Mouse (Mus musculus) c-Kit-positive CD71-negative TER-119-negative erythroid progenitor cells, embryonic 14.5 days (primary cell): Measurements from ENCODE around the gene Nectin2.
"Not testable (repeated sequence)": the region's sequence is repeated elsewhere in the genome, so short reads cannot be mapped to it uniquely, and the experiment has no call there.

Experiments used
- DNase-seq: peaks from one replicate; pipeline ENCODE4 v3.0.0-alpha.2; 2013; ENCODE audit warnings: low read depth

Nectin2 gene

DNA sequence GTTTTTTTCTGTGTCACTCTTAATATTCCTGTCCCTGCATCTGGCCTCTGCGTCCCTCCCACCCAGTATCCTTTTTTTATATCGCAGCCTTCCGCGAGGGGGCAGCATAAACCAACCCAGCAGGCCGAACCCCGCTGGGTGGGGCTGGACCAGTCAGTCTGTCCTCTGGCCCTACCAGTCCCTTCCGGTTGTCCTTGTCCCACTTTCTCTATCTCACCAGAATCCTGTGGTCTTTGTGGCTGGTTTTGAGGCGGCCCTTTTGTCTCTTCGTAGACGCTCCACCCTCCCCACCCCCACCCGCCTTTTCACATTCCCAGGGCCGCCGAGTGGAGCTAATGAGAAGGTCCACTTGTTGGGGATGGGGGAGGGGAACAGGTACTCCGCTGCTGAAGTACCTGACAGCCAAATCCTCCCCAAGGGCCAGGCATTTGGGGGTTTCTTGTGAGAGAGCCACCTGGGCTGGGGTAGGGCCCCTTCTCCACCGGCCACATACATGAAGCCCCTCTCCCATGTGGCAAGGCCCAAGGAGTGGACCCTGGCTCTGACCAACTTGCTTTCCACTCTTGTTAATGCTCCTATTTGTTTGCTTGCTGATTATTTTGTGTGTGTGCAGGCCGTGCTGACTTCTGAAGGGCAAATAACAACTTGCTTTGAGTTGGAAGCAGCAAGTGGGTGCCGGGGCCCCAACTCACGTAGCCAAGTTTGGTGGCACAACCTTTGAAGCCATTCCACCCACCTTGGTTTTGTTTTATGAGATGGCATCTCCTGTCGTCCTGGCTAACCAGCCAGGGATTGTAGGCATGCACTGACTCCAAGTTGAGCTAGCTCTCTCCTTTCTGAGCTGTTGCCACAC lies at the start of gene Nectin2:
Gene Nectin2 (minus strand): TSS at position 267 of the 853 bp plus-strand sequence.
- DNase-seq: peak; percentile 71

DNA sequence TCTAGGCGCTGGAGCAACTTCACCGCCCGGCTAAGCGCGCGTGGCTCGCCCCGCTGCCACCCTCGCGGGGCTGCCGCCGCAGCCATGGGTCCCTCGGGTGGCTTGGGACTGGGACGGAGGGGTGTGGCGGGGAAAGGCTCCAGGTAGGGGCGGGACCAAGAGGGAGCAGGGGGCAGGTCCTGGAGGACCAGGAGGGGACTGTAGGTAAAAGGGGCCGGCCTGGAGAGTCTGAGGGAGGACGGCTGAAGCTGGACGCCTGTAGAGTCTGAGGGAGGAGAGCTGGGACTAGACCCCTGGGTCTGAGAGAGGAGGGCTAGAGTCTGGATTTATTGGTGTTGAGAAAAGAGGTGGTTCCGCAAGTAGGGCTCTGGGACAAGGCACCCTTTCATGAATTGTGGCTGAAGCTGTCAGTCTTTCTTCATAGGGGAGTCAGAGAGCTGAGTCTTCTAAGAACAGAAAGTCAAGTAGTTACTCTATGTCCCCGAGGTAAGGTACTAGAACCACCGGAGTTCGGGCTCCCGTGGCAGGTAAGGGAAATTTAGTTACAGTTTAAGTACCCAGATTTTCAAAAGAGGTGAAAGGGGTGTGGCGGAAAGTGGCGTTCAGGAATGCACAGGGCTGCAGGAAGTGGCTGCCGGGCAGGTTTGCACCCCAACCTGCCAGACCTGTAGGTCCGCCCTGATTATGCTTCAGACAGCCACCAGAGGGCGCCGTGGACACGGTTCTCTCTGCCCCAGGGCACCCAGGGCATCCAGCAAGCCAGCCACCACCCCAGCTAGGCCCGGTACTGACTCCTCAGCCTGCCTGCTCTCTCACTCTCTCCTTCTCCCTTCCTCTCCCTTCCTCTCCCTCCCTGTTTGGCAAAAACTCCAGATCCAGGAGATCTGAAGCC lies 46.7 kb upstream of the Nectin2 start, which contains the start of gene Cblc:
Gene Cblc (minus strand): TSS at position 113 of the 892 bp plus-strand sequence.
- DNase-seq: peak; percentile 60

DNA sequence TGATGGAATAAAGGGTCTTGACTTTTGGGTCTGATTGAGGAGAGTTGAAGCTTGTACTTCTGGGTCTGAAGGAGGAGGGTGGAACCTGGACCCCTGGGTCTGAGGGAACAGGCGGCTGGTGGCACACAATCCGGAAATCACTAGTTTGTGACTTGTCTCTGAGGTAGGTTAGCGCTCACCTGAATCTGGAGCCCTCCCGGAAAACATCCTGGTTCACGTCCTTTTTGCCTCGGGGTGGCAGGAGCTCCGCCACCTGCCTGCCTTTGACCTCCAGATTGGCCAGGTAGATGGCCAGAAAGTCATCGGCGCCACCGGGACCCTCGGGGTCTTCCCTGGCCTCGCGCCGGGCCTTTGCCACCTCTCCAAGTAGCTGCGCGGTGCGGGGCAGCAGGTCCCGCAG lies 46.0 kb upstream of the Nectin2 start:
- DNase-seq: no peak

DNA sequence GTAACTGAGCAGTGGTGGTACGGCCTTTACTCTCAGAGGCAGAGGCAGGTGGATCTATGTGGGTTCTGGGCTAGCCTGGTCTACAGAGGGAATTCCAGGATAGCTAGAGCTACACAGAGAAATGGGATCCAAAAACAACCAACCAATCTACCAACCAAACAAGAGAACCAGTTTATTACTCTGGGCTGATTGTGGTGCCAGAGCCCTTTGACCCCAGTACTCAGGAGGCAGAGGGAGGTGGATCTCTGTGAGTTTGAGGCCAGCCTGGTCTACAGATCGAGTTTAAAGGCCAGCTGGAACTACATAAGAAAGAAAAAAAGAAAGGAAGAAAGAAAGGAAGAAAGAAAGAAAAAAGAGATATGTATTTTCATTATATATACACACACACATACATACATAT lies 45.0 kb upstream of the Nectin2 start:
- no peak for DNase-seq

DNA sequence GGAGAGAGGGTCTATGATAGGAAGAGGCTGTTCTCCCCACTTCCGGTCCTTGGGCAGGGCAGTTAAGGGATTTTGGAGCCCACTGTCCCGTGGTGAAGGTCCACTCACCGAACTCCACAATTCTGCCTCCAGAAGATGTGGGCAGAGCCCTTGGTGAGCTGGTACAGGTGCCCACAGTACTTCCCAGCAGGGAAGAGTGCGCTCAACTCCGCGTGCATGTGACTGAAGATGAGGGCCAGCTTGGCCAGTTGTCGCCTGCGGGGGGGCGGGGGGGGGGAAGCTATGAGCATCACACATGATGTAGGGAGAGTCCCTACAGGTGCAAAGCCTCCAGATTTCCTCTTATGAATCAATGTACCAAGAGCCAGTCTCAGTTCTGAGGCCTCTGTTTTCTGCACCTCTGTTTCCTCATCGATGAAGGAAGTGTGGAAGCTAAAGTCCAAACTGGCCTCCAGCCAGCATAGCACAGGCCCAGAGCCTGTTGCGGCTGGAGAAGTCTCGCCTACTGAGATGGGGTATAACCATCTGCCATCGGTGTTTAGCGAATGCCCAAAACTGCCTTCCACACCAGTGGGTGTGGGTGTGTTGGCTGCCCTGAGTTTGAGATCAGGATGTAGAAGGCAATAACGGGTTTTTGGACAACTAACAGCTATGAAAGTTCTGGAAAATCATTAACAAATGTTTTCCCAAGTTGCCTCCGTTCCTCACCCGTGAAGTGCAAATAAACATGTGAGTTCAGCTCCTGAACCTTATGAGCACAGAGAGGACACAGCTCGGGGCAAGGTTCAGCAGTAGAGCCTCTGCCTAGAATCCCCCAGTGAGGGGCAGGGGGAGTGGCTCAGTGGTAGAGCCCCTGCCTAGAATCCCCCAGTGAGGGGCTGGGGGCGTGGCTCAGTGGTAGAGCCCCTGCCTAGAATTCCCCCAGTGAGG lies 42.7 kb upstream of the Nectin2 start:
- no peak for DNase-seq

DNA sequence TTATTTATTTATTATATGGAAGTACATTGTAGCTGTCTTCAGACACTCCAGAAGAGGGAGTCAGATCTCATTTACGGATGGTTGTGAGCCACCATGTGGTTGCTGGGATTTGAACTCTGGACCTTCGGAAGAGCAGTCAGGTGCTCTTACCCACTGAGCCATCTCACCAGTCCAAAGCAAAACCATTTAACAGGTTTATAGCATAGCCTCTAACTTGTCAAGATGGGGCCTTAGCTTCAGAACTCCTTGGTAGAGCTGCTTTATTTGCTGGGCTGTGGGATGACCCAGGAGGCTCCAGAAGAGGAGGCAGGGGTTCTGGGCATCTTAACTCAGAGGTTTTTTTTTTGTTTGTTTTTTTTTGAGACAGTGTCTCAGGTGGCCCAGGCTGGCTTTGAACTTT lies 41.2 kb upstream of the Nectin2 start:
- DNase-seq: not testable (repeated sequence)

DNA sequence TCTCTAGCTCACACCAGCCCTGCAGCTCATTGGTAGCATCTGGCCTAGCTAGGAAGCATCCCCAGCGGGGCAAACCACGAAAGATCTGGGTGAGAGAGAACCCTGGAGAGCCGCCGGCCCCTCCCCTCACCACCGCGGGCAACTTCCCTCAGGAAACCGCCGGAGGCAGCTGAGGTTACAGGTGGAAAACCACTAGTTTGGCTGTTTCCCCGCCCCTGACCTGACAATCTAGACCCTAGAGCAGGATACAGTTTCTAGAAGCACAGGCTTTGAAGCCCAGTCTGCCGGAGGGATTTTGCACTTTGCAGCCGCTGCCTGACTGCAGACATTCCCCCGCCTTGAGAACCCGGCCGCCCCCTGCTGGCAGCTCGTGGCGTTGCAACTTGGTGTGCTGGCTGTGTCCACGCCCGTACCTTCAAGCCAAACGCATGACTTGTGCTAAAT lies 39.6 kb upstream of the Nectin2 start:
- peak; percentile 77 for DNase-seq

DNA sequence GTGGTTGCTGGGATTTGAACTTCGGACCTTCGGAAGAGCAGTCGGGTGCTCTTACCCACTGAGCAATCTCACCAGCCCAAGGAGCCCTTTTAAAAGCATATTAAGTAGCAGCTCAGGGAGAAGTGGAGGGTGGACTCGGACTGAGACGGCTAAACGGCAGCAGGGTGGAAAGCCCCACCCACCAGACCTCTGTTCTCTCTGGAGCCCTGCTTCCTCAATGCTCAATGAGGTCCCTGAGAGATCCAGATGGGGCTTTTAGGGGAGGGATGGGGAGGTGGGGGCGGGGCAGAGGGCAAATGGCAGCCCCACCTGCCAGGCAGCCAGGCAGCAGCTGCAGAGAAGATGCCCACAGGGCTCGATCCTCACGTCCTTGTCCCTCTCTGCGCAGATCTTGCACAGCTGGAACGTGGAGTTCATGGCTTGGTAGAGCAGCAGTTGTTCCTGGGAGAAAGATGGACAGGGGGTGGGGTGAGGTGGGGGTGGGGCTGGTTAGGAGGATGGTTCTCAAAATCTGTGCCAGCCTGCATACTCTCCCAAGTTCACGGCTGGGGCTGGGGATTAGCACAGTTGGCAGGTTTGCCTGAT lies 35.7 kb upstream of the Nectin2 start:
- DNase-seq: no peak

DNA sequence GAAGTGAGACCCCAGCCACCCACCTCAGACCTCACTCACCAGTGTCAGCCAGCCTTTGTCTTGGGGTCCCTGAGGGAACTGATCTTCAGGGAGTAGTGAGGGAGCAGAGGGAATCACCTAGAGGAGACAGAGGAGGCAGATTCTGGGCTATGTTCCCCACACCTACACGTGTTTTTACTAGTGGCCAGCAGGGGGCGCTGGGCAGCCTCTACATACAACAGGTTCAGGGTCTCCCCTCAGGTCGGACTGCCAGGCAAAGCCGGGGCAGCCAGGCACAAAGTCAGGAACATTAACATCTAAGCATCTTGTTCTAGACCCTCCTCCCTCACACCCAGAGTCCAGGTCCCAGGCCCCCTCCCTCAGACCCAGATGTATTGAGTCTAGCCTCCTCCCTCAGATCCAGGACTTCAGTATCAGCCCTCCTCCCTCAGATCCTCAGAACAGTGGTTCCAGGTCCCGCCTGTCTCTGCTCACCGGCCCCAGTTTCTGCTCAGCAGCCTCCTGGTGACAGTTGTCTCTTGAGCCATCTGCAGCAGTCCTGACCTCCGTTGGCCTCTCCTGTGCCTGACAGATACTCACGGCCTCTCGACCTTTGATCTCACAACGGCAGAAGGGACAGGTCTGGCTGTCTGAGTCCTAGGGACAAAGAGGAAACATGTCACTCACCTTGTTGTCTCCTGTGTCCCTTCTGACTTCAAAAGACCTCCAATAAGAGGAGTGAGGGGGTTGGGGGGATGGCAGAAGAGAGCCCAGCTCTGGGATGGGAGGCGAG lies 34.7 kb upstream of the Nectin2 start:
- DNase-seq: peak; percentile 33

DNA sequence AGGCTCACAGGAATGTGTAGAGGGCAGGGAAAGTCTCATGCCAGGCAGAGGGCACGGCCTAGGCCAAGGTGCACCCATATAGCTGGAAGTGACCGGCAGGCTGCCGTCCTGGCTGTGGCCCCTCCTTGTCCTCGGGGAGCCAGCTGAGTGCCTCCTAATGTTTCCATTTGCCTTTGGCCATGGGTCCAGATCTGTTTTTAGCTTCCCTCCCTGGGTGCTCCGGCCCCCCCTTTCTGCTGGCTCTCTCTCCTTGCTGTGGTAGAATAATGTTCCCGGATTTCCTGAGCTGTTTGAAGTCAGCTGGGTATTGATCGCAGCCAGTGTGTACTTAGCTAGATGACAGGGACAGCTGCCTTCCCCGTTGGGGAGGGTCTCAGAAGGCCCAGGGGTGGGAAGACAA lies 33.3 kb upstream of the Nectin2 start:
- DNase-seq: no peak

DNA sequence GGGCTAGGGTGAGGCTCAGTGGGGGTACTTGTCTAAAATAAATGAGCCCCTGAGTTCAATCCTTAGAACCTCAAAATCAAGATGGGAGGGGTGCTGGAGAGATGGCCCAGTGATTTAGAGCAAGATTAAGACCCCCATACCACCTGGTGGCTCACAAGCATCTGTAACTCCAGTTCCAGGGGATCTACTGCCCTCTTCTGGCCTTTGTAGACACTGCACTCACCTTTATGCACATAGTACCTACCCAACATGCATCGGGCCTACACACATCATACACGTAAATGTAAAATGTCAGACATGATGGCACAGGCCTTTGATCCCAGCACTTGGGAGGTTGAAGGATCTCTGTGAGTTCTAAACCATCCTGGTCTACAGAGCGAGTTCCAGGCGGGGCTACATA lies 32.4 kb upstream of the Nectin2 start:
- DNase-seq: peak; percentile 35

DNA sequence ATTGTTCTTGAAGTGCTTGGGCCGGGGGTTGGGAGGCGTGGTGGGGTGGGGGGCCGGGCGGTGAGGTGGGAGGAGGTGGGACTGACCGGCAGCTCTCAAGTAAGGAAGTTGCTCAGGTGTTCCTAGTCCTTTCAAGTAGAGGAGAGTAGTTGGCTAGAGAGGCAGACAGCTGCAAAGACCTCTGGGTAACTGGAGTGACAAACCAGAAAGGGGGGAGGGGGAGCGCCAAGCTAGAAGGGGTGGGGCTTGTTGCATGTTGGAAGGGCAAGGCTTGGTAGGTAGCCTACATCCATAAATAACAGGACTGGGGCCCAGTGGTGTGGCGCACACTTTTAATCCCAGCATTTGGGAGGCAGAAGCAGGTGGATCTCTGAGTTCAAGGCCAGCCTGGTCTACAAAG lies 31.5 kb upstream of the Nectin2 start:
- DNase-seq: no peak

DNA sequence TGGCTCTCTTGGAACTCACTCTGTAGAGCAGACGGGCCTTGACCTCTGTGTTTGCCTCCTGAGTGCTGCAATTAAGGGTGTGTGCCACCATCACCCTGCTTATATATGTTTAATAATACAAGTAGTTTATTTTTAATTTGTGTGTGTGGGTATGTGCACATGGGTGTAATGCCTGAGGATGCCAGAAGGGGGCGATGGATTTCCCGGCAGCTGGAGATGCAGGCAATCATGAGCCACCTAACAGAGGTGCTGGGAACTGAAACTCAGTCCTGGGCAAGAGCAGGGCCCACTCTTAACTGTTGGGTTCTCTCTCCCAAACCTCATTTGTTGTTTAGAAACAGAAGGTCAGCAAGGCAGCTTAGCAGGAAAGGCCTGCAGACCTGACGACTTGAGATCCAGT lies 29.6 kb upstream of the Nectin2 start:
- no peak for DNase-seq

DNA sequence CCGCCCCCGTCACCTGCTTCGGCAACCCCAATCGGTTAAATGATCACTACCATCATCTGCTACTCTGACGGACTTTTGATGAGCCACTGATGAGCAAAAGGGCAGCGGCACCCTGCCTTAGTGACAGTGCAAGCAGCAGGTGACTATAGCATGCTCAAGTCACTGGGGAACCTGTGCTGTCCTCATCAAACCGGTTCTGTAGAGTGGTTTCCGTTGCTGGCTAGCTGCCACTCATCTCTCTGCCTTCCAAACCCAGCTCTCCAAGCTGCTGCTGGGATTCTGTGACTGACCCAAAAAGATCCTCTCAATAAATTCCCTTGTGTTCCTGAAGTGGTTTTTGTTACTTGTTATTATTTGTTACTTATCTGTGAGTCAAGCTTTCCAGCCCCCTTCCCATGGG lies 28.4 kb upstream of the Nectin2 start:
- no peak for DNase-seq

DNA sequence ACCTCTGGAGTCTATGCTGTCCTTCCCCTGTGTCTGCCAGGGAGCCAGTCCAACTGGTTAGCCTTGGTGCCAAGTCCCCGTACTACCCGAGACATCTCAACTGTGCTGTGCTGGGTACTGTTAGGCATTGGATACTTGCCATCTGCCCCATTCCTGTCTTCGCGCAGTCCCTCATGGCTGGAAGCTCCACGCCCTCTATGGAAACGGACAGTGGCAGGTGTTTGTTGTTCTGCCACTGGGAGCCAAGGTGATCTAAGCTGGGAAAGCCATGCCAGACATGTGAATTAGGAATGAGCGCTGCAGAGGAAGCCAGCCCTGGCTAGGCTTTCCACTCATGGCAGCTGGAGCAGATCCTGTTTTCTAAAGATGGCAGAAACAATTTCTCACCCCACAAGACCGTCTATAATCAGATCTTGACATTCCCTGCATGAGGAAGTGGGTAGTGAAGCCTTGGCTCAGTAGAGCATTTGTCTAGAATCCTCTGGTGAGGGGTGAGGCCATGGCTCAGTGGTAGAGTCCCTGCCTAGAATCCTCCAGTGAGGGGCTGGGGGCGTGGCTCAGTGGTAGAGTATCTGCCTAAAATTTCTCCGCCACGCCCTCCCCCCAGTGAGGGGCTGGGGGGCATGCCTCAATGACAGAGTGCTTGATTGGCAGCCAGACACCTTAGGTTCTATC lies 26.9 kb upstream of the Nectin2 start:
- no peak for DNase-seq

DNA sequence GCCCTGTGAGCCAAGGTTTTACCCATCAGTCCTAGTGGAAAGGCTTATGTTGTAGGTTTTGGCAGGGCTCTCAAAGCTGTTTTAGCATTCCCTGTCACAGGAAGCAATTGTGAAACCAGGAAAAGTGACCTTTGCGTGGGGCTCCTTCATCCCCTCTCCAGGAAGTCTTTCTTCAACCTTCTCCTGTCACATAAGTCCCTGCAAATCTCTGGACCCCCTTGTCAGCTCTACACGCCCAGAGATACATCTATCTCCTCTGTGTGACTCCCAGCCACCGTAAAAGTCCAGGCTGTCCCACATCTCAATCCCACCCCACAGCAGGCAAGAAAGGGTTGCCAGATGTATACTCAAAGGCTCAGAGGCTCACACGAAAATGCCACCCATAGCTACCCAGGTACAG lies 21.4 kb upstream of the Nectin2 start:
- DNase-seq: no peak

DNA sequence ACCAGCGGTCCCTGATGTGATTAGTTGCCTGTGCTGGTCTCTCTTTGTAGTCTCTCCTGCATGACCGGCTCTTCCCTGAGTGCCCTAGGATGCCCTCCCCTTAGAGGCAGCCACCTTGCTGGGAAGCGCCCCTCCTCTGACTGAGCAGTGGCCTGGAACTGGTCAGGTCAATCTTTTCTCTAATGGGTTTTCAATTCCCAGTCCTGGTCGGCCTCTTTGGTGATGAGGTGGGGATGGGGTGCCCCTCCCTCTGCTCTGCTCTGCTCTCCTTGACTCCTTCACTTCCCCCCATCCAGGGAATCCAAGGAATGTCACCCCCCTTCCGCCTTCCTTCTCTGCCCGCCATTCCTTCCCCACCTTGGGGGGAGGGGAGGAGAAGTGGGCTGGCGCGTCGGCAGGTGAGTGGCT lies 20.7 kb upstream of the Nectin2 start, which contains the start of gene Bcam:
Gene Bcam (minus strand): TSS at position 33 of the 408 bp plus-strand sequence.
- DNase-seq: no peak

DNA sequence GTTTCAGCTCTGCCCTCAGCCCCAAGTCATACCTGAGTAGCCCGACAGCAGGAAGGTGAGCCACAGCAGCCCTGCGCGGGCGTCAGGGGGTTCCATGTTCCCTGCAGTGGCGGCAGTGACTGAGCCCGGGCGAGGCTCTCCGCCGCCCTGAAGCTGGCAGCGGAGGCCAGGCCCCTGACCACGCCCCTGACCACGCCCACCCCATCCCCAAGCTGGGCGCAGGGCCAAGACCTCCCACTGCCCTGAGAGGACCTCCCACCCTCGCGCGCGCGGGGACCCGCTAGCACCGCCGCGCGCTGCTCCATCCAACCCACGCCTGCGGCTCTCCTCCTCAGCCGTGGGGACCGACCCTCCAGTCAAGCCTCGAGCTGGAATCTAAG lies 20.1 kb upstream of the Nectin2 start:
- DNase-seq: peak; percentile 35

DNA sequence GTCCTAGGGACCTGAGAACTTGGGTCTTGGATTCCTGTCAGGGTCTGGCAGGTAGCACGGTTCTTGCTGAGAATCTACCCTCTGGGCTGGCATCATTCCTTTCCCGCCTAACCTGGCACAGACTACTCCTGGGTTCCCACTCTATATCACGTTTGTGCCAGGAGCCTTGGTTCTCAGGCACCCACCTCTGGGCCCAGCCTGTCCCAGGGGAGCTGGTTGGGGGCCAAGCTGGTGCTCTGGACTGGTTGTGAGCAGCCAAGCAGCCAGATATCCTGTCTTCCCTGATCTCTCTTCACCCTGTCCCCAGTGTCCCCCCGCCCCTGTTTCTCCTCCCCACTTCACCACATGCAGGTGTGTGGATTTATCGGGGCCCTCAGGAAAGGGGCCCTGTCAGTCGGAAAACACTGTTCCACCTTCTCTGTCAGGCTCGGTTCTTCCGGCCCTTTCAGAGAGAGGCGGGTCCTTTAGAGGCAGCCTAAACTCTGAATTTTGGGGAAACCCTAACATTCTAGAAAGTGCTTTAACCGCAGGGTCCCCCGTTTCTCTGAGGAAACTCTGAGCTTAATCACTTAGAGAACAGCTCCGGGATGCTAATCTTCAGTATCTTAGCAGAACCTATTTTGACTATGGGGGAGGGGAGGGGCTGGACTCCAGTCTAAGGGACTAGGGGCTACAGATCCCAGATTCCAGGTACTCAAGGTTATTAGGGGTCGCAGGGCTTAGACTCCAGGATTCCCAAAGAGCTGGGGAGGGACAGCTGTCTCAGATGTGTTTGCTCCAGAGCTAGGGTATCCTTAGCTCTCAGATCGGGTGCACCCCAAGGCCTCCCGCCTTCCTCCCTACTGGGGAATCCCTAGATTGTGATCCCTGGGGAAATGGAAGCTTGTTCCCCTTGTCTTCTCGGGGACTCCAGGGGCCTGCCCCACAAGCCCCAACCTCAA lies 19.4 kb upstream of the Nectin2 start:
- DNase-seq: no peak
